Mouse (Mus musculus): ENCODE data around the gene Zfp112. TPM values are rescaled to one million over a fixed set of nuclear protein-coding genes. Genes with fewer than 3 reads are reported as not detected.

Zfp112 gene
- total and polyA plus RNA-seq, 3 experiments = 0.40 to 0.55 (median 0.42) TPM

DNA sequence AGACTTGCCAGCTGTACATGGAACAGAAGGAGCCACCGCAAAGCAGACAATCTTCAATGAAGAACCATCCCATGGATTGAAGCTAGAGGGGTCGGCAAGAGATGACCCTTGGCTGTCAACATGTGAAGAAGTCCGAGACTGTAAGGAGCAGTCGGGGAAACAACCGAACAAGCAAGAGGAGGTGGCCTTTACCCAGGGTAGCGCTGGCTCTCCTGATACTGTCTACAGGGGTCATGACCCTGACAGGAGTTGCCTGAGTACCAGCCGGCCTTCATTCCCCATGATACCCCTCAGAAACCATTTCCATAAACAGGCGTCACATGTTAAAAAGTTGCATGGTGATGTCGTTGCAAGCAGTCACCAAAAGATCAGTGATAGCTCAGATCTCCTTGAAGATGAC lies 7.7 kb upstream of the Zfp112 start:
- DNase-seq (ENCODE audit: extremely low read depth) = no peak
- Histone ChIP-seq H3K27ac (ENCODE audit: insufficient read depth, low read depth) (no peak overlapping the region), H3K4me2 (ENCODE audit: insufficient read depth, low read depth, poor library complexity, severe bottlenecking) (no peak overlapping the region), H3K27me3 (replicated peaks) (no peaks in the 10 kb centered on the region), H3K4me3 (replicated peaks in 1 of 3; ENCODE audit: low read depth in 2 of 3, low read length in 2 of 3, poor library complexity in 1 of 3) (peak overlapping the region in 1 of 3 experiments; percentile 13), H3K4me1 (ENCODE audit: control insufficient read depth in 1 of 2, insufficient read depth in 2 of 2) (no peaks in the 10 kb centered on the region), H3K9ac (ENCODE audit: insufficient read depth, low read depth) (no peak overlapping the region), H3K79me2 (replicated peaks; ENCODE audit: control insufficient read depth, extremely low read depth, insufficient read depth, poor library complexity, severe bottlenecking) (no peaks in the 10 kb centered on the region), H3K36me3 (replicated peaks in 1 of 2; ENCODE audit: control insufficient read depth in 1 of 2, insufficient read depth in 1 of 2, low read length in 1 of 2) (peaks cover 74 to 94% of the 10 kb centered on the region in 2 experiments), H3K9me3 (replicated peaks; ENCODE audit: low read length) (peaks cover 86% of the 10 kb centered on the region)
- dilution Hi-C loops (cut with MboI; ENCODE audit: extremely low pct_ligation_motif_present, extremely low pct_unique_long_range_greater_than_20kb, low sequenced_read_pairs) = no loop called here
- TF ChIP-seq CHD2 (IDR thresholded peaks at IDR 0.05; ENCODE audit: low read length) = no peak
- TF ChIP-seq ZKSCAN1 (IDR thresholded peaks at IDR 0.05; ENCODE audit: borderline replicate concordance, low read depth, low read length) = no peak
- TF ChIP-seq HCFC1 (IDR thresholded peaks at IDR 0.05; ENCODE audit: low read depth, low read length) = no peak
- no peak for TF ChIP-seq MXI1 (IDR thresholded peaks at IDR 0.05; ENCODE audit: low read depth, low read length)
- TF ChIP-seq TBP (conservative IDR thresholded peaks at IDR 0.05; ENCODE audit: low read depth, low read length) = no peak
- TF ChIP-seq USF1 (IDR thresholded peaks at IDR 0.05; ENCODE audit: low read depth, low read length) = no peak
- TF ChIP-seq NRF1 (IDR thresholded peaks at IDR 0.05; ENCODE audit: low read depth, low read length) = no peak
- no peak for TF ChIP-seq JUND (conservative IDR thresholded peaks at IDR 0.05; ENCODE audit: low read depth, low read length)
- TF ChIP-seq PAX5 (IDR thresholded peaks at IDR 0.05; ENCODE audit: low read length) = no peak
- TF ChIP-seq POLR2AphosphoS2 (IDR thresholded peaks at IDR 0.05; ENCODE audit: low read depth, low read length) = no peak
- no peak for TF ChIP-seq CTCF (conservative IDR thresholded peaks at IDR 0.05 in 1 of 2, IDR thresholded peaks at IDR 0.05 in 1 of 2; ENCODE audit: low read depth in 2 of 2, low read length in 2 of 2)
- TF ChIP-seq MAZ (IDR thresholded peaks at IDR 0.05; ENCODE audit: low read depth, low read length) = no peak
- TF ChIP-seq POLR2A (IDR thresholded peaks at IDR 0.05; ENCODE audit: low read depth, low read length) = no peak
- TF ChIP-seq KAT2A (IDR thresholded peaks at IDR 0.05; ENCODE audit: insufficient replicate concordance, low read length) = no peak
- TF ChIP-seq RCOR1 (conservative IDR thresholded peaks at IDR 0.05; ENCODE audit: low read depth, low read length) = no peak
- in situ Hi-C loops (cut with MboI; ENCODE audit: low pct_ligation_motif_present, low pct_unique_long_range_greater_than_20kb, low sequenced_read_pairs) = no loop called here

DNA sequence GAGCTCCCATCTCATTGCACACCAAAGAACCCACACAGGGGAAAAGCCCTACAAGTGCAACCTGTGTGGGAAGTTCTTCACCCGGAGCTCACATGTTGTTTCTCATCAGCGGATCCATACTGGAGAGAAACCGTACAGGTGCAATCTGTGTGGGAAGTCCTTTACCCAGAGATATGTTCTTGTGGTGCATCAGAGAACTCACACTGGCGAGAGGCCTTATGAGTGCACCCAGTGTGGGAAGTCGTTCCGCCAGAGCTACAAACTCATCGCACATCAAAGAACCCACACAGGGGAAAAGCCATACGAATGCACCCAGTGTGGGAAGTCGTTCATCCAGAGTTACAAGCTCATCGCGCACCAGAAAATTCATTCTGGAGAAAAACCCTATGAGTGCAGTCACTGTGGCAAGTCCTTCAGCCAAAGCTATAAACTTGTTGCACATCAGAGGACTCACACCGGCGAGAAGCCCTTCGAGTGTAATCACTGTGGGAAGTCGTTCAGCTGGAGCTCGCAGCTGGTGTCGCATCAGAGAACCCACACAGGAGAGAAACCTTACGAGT lies 6.9 kb upstream of the Zfp112 start:
- dilution Hi-C loops (cut with MboI; ENCODE audit: extremely low pct_ligation_motif_present, extremely low pct_unique_long_range_greater_than_20kb, low sequenced_read_pairs) (no loop called here), in situ Hi-C loops (cut with MboI; ENCODE audit: low pct_ligation_motif_present, low pct_unique_long_range_greater_than_20kb, low sequenced_read_pairs) (no loop called here)
- Histone ChIP-seq H3K36me3 (replicated peaks in 1 of 2; ENCODE audit: control insufficient read depth in 1 of 2, insufficient read depth in 1 of 2, low read length in 1 of 2) (peaks cover 65 to 86% of the 10 kb centered on the region in 2 experiments), H3K4me3 (replicated peaks in 1 of 3; ENCODE audit: low read depth in 2 of 3, low read length in 2 of 3, poor library complexity in 1 of 3) (peak overlapping the region in 1 of 3 experiments; percentile 22), H3K4me2 (ENCODE audit: insufficient read depth, low read depth, poor library complexity, severe bottlenecking) (no peak overlapping the region), H3K27ac (ENCODE audit: insufficient read depth, low read depth) (no peak overlapping the region), H3K27me3 (replicated peaks) (no peaks in the 10 kb centered on the region), H3K9me3 (replicated peaks; ENCODE audit: low read length) (peaks cover 81% of the 10 kb centered on the region), H3K4me1 (ENCODE audit: control insufficient read depth in 1 of 2, insufficient read depth in 2 of 2) (no peaks in the 10 kb centered on the region), H3K9ac (ENCODE audit: insufficient read depth, low read depth) (no peak overlapping the region), H3K79me2 (replicated peaks; ENCODE audit: control insufficient read depth, extremely low read depth, insufficient read depth, poor library complexity, severe bottlenecking) (no peaks in the 10 kb centered on the region)
- TF ChIP-seq IRF4 (IDR thresholded peaks at IDR 0.05; ENCODE audit: low read depth, low read length) (no peak), JUND (conservative IDR thresholded peaks at IDR 0.05; ENCODE audit: low read depth, low read length) (no peak), EP300 (IDR thresholded peaks at IDR 0.05; ENCODE audit: low read length) (no peak), SMC3 (IDR thresholded peaks at IDR 0.05; ENCODE audit: low read depth, low read length) (no peak), ETS1 (conservative IDR thresholded peaks at IDR 0.05; ENCODE audit: low read depth, low read length) (no peak), NELFE (IDR thresholded peaks at IDR 0.05; ENCODE audit: low read depth, low read length) (no peak), POLR2A (IDR thresholded peaks at IDR 0.05; ENCODE audit: low read depth, low read length) (no peak), HCFC1 (IDR thresholded peaks at IDR 0.05; ENCODE audit: low read depth, low read length) (no peak), SIN3A (IDR thresholded peaks at IDR 0.05; ENCODE audit: low read length) (no peak), ZMIZ1 (IDR thresholded peaks at IDR 0.05; ENCODE audit: low read depth, low read length) (no peak)
- no peak for DNase-seq (ENCODE audit: extremely low read depth)
